Mouse (Mus musculus): ENCODE data around the gene Scai. TPM values are rescaled to one million over a fixed set of nuclear protein-coding genes. Genes with fewer than 3 reads are reported as not detected.

Gene Scai
- polyA plus RNA-seq, 1 experiment = 0.78 TPM

- H3K4me2 ChIP-seq (ENCODE audit: low read depth) = no peak overlapping the region
- TF ChIP-seq POLR2AphosphoS2 (IDR thresholded peaks at IDR 0.05; ENCODE audit: insufficient read length, low read depth) (no peak), REST (IDR thresholded peaks at IDR 0.05; ENCODE audit: insufficient read depth, insufficient read length) (no peak), POLR2A (IDR thresholded peaks at IDR 0.05; ENCODE audit: insufficient read length, low read depth) (no peak)
- H3ac ChIP-seq (ENCODE audit: control insufficient read depth, insufficient read length) = no peak overlapping the region
- no peak overlapping the region for H3K4me3 ChIP-seq
- H3K79me2 ChIP-seq (ENCODE audit: control insufficient read depth, insufficient read depth) = no peaks in the 10 kb centered on the region
- H3K36me3 ChIP-seq (ENCODE audit: control insufficient read depth, insufficient read depth) = peaks cover 58% of the 10 kb centered on the region
- H3K27me3 ChIP-seq (ENCODE audit: control insufficient read depth, insufficient read depth, insufficient read length) = no peaks in the 10 kb centered on the region
These were observed 142.0 kb downstream of the Scai start for GRCm38 (mm10) chr2:39048515-39048914.

DNA sequence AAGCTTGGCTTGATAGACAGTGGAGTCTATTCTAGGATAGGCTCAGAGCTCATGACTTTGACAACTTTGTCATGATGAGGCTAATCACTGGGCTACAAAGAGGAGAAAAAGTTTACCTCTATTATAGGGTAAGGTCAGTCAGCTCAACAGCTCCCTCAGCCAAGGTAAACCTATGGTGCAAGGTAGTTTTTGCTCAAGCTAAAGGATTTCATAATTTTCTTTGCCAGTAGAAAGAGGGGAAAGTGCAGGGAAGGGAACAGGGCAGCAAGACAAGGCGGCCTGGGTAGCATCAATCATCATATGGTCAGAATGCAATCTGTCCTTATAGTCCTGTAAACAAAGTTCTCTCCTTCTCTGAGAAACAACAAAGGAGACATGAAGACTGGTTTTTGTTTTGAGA, 150.3 kb downstream of the Scai start:
- Histone ChIP-seq H3K4me3 (no peak overlapping the region), H3K27me3 (ENCODE audit: control insufficient read depth, insufficient read depth, insufficient read length) (no peaks in the 10 kb centered on the region), H3K79me2 (ENCODE audit: control insufficient read depth, insufficient read depth) (no peaks in the 10 kb centered on the region), H3K36me3 (ENCODE audit: control insufficient read depth, insufficient read depth) (peaks cover 30% of the 10 kb centered on the region), H3ac (ENCODE audit: control insufficient read depth, insufficient read length) (no peak overlapping the region), H3K4me2 (ENCODE audit: low read depth) (no peak overlapping the region)
- TF ChIP-seq POLR2AphosphoS2 (IDR thresholded peaks at IDR 0.05; ENCODE audit: insufficient read length, low read depth) (no peak), TCF12 (IDR thresholded peaks at IDR 0.05; ENCODE audit: insufficient read depth, poor library complexity, severe bottlenecking) (no peak)

DNA sequence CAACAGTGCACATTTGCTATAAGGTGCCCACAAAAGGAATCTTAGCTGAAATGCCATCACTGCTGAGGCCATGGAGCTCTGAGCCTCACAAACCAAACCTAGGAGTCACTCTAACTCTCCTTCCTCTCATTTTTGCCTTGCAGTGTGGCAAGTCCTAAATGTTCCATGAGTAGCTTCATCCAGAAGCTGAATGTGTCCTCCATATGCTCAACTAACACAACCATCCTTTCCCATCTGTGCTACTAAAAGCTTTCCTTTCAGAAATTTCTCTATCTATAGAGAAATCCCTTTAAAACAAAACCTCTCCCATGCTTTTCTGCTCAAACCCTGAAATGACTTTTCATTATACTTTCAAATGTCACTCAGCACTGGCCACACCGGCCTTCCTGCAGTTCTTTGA, 158.9 kb downstream of the Scai start:
- H3ac ChIP-seq (ENCODE audit: control insufficient read depth, insufficient read length) = no peak overlapping the region
- H3K4me3 ChIP-seq = no peak overlapping the region
- H3K27me3 ChIP-seq (ENCODE audit: control insufficient read depth, insufficient read depth, insufficient read length) = no peaks in the 10 kb centered on the region
- no peaks in the 10 kb centered on the region for H3K79me2 ChIP-seq (ENCODE audit: control insufficient read depth, insufficient read depth)
- peaks cover 42% of the 10 kb centered on the region for H3K36me3 ChIP-seq (ENCODE audit: control insufficient read depth, insufficient read depth)
- TF ChIP-seq MYOD1 (IDR thresholded peaks at IDR 0.05; ENCODE audit: control insufficient read depth in 1 of 3, insufficient read length in 2 of 3, low read depth in 2 of 3) (no peak), POLR2A (IDR thresholded peaks at IDR 0.05; ENCODE audit: insufficient read length, low read depth) (no peak), TCF3 (IDR thresholded peaks at IDR 0.05; ENCODE audit: insufficient read length, low read depth) (no peak), USF1 (IDR thresholded peaks at IDR 0.05; ENCODE audit: low read depth) (no peak), REST (IDR thresholded peaks at IDR 0.05; ENCODE audit: insufficient read depth, insufficient read length) (no peak), POLR2AphosphoS2 (IDR thresholded peaks at IDR 0.05; ENCODE audit: insufficient read length, low read depth) (no peak), SRF (IDR thresholded peaks at IDR 0.05; ENCODE audit: control insufficient read depth, insufficient read length, low read depth) (no peak), E2F4 (IDR thresholded peaks at IDR 0.05; ENCODE audit: insufficient read depth) (no peak), MAX (IDR thresholded peaks at IDR 0.05; ENCODE audit: low read depth) (no peak), CEBPB (IDR thresholded peaks at IDR 0.05; ENCODE audit: insufficient read depth, poor library complexity, severe bottlenecking) (no peak), TCF12 (IDR thresholded peaks at IDR 0.05; ENCODE audit: insufficient read depth, poor library complexity, severe bottlenecking) (no peak), MYOG (IDR thresholded peaks at IDR 0.05; ENCODE audit: control insufficient read depth in 1 of 3, insufficient read depth in 1 of 3, insufficient read length in 2 of 3, low read depth in 2 of 3) (no peak)
- H3K4me2 ChIP-seq (ENCODE audit: low read depth) = no peak overlapping the region

DNA sequence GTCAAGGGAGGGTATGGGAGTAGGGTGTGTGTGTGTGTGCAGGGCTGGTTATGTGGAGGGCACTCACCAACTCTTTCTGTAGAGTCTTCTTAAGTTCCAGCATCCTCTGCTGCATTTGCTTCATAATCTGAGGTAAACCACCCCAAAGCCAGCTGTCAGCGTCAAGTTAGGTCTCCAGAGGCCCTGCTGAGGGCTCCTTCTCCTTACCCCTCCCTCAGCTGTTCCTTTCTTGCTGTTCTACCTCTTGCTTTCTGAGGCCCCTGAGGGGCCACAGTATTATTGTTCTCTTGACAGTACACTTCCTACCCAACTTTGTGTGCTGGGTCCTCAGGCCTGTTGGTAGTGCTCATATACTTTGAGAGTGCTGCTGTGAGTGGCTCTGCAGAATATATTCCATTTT, 170.5 kb downstream of the Scai start:
- H3K4me2 ChIP-seq (ENCODE audit: low read depth) = no peak overlapping the region
- H3K36me3 ChIP-seq (ENCODE audit: control insufficient read depth, insufficient read depth) = peaks cover 55% of the 10 kb centered on the region
- H3K4me3 ChIP-seq = no peak overlapping the region
- H3K27me3 ChIP-seq (ENCODE audit: control insufficient read depth, insufficient read depth, insufficient read length) = no peaks in the 10 kb centered on the region
- no peaks in the 10 kb centered on the region for H3K79me2 ChIP-seq (ENCODE audit: control insufficient read depth, insufficient read depth)
- TF ChIP-seq CEBPB (IDR thresholded peaks at IDR 0.05; ENCODE audit: insufficient read depth, poor library complexity, severe bottlenecking) = no peak
- no peak for TF ChIP-seq SRF (IDR thresholded peaks at IDR 0.05; ENCODE audit: control insufficient read depth, insufficient read length, low read depth)
- TF ChIP-seq POLR2A (IDR thresholded peaks at IDR 0.05; ENCODE audit: insufficient read length, low read depth) = no peak
- no peak for TF ChIP-seq POLR2AphosphoS2 (IDR thresholded peaks at IDR 0.05; ENCODE audit: insufficient read length, low read depth)
- no peak for TF ChIP-seq REST (IDR thresholded peaks at IDR 0.05; ENCODE audit: insufficient read depth, insufficient read length)
- no peak for TF ChIP-seq TCF12 (IDR thresholded peaks at IDR 0.05; ENCODE audit: insufficient read depth, poor library complexity, severe bottlenecking)
- TF ChIP-seq MYOD1 (IDR thresholded peaks at IDR 0.05; ENCODE audit: control insufficient read depth in 1 of 3, insufficient read length in 2 of 3, low read depth in 2 of 3) = no peak
- no peak for TF ChIP-seq MYOG (IDR thresholded peaks at IDR 0.05; ENCODE audit: control insufficient read depth in 1 of 3, insufficient read depth in 1 of 3, insufficient read length in 2 of 3, low read depth in 2 of 3)
- no peak for TF ChIP-seq TCF3 (IDR thresholded peaks at IDR 0.05; ENCODE audit: insufficient read length, low read depth)
- no peak for TF ChIP-seq USF1 (IDR thresholded peaks at IDR 0.05; ENCODE audit: low read depth)
- TF ChIP-seq E2F4 (IDR thresholded peaks at IDR 0.05; ENCODE audit: insufficient read depth) = no peak
- no peak for TF ChIP-seq MAX (IDR thresholded peaks at IDR 0.05; ENCODE audit: low read depth)
- H3ac ChIP-seq (ENCODE audit: control insufficient read depth, insufficient read length) = no peak overlapping the region

GRCm38 (mm10) chr2:39016581-39016980, 174.0 kb downstream of the Scai start:
- H3K27me3 ChIP-seq (ENCODE audit: control insufficient read depth, insufficient read depth, insufficient read length) = no peaks in the 10 kb centered on the region
- no peak overlapping the region for H3K4me2 ChIP-seq (ENCODE audit: low read depth)
- H3ac ChIP-seq (ENCODE audit: control insufficient read depth, insufficient read length) = no peak overlapping the region
- H3K79me2 ChIP-seq (ENCODE audit: control insufficient read depth, insufficient read depth) = peaks cover 17% of the 10 kb centered on the region
- H3K4me3 ChIP-seq = no peak overlapping the region
- TF ChIP-seq USF1 (IDR thresholded peaks at IDR 0.05; ENCODE audit: low read depth) (no peak), MYOD1 (IDR thresholded peaks at IDR 0.05; ENCODE audit: control insufficient read depth in 1 of 3, insufficient read length in 2 of 3, low read depth in 2 of 3) (no peak), POLR2AphosphoS2 (IDR thresholded peaks at IDR 0.05; ENCODE audit: insufficient read length, low read depth) (peak; percentile 57)
- H3K36me3 ChIP-seq (ENCODE audit: control insufficient read depth, insufficient read depth) = peaks cover 62% of the 10 kb centered on the region

Other genes with a start within 250 kb of the Scai start
- 0.66 TPM for gene Wdr38, start 193.3 kb downstream of the Scai start, polyA plus RNA-seq (2012; fragmentation: generic; extraction: Trizol)
- gene Arpc5l, start 185.4 kb downstream of the Scai start, polyA plus RNA-seq (2012; fragmentation: generic; extraction: Trizol) = 144 TPM
- gene Rpl35, start 185.1 kb downstream of the Scai start, polyA plus RNA-seq (2012; fragmentation: generic; extraction: Trizol) = 1,480 TPM
- gene Golga1, start 125.2 kb downstream of the Scai start, polyA plus RNA-seq (2012; fragmentation: generic; extraction: Trizol) = 5.6 TPM
- gene Ppp6c, start 35.7 kb upstream of the Scai start, polyA plus RNA-seq (2012; fragmentation: generic; extraction: Trizol) = 30.6 TPM